Mouse (Mus musculus) heart, embryonic 12.5 days (tissue): ENCODE measurements around the gene Gm49776. TPM values are rescaled to one million over a fixed set of nuclear protein-coding genes. Genes with fewer than 3 reads are reported as not detected.

Experiments used
- ATAC-seq: fragments of 200-750 bp; cut with Nextera tagmentation; 2 replicates; pipeline ENCODE4 v1.8.0; 2017; ENCODE audit warnings: moderate TSS enrichment, moderate library complexity; ENCODE audit not compliant: insufficient number of reproducible peaks, low FRiP score
- H3K27ac ChIP-seq: fragments of 300-500 bp; sonication (generic); 2 replicates; pipeline ENCODE4 v1.5.1; 2016; ENCODE audit warnings: mild to moderate bottlenecking, moderate library complexity; ENCODE audit not compliant: poor library complexity, severe bottlenecking
- H3K27me3 ChIP-seq: fragments of 300-500 bp; sonication (generic); replicated peaks from 2 replicates; pipeline ENCODE4 v1.6.1; 2016; ENCODE audit warnings: mild to moderate bottlenecking, moderate library complexity
- H3K36me3 ChIP-seq: fragments of 300-500 bp; sonication (generic); 2 replicates; pipeline ENCODE4 v1.6.1; 2016; ENCODE audit warnings: mild to moderate bottlenecking, moderate library complexity
- H3K4me1 ChIP-seq: fragments of 300-500 bp; sonication (generic); replicated peaks from 2 replicates; pipeline ENCODE4 v1.6.1; 2016; ENCODE audit warnings: mild to moderate bottlenecking
- H3K4me2 ChIP-seq: fragments of 300-500 bp; sonication (generic); 2 replicates; pipeline ENCODE4 v1.6.1; 2016; ENCODE audit warnings: mild to moderate bottlenecking, moderate library complexity
- H3K4me3 ChIP-seq: fragments of 300-500 bp; sonication (generic); 2 replicates; pipeline ENCODE4 v1.5.1; 2016; ENCODE audit warnings: mild to moderate bottlenecking
- H3K9ac ChIP-seq: fragments of 300-500 bp; sonication (generic); 2 replicates; pipeline ENCODE4 v1.6.1; 2016; ENCODE audit warnings: mild to moderate bottlenecking, moderate library complexity
- H3K9me3 ChIP-seq: fragments of 300-500 bp; sonication (generic); replicated peaks from 2 replicates; pipeline ENCODE4 v1.6.1; 2016; ENCODE audit warnings: mild to moderate bottlenecking, moderate library complexity
- WGBS: fragments of 180-500 bp; shearing (Covaris S2); methylation state at CpG from one replicate; pipeline ENCODE4 v1.1.7; 2016; 5-methylcytosine and 5-hydroxymethylcytosine counted together
- polyA plus RNA-seq: library from polyadenylated mRNA; unstranded; fragments of >200 nt; fragmentation: Nextera tagmentation; extraction: Ambion mirVana; gene quantifications from 2 replicates; pipeline ENCODE4 v1.2.1, GENCODE M21; 2016

Gm49776 gene
- polyA plus RNA-seq, 1 experiment from 2014 or later, result 1.7 TPM

GRCm38 (mm10) chr16:18220856-18221542, 37.1 kb downstream of the Gm49776 start:
- peaks cover 54% of the 10 kb centered on the region for H3K36me3 ChIP-seq
- H3K4me1 ChIP-seq, result peaks cover 15% of the 10 kb centered on the region
- 88% methylated on average over 6 of the region's 6 CpGs for WGBS
- no peaks in the 10 kb centered on the region for H3K9me3 ChIP-seq
- H3K9ac ChIP-seq, result no peak overlapping the region
- no peak overlapping the region for H3K4me2 ChIP-seq
- no peaks in the 10 kb centered on the region for H3K27me3 ChIP-seq
- no peak overlapping the region for H3K4me3 ChIP-seq
- no peak overlapping the region for H3K27ac ChIP-seq
- ATAC-seq, result no peak

GRCm38 (mm10) chr16:18220001-18220400, 38.1 kb downstream of the Gm49776 start:
- ATAC-seq, result peak; percentile 30; the same call in 1 of the 2 replicates
- Histone ChIP-seq H3K4me2 (no peak overlapping the region), H3K9ac (peak overlapping the region; percentile 6; the same call in 1 of the 2 replicates), H3K4me1 (peaks cover 15% of the 10 kb centered on the region), H3K27me3 (no peaks in the 10 kb centered on the region), H3K9me3 (no peaks in the 10 kb centered on the region), H3K27ac (no peak overlapping the region), H3K4me3 (no peak overlapping the region), H3K36me3 (peaks cover 44% of the 10 kb centered on the region)
- 54% methylated on average over 8 of the region's 8 CpGs for WGBS

- Histone ChIP-seq H3K4me2 (no peak overlapping the region), H3K9me3 (no peaks in the 10 kb centered on the region), H3K4me1 (peaks cover 23% of the 10 kb centered on the region), H3K27ac (no peak overlapping the region), H3K9ac (0 out of 2 replicates have a peak overlapping the region, but pooled peaks have one; percentile 6), H3K4me3 (no peak overlapping the region), H3K36me3 (peaks cover 29% of the 10 kb centered on the region), H3K27me3 (no peaks in the 10 kb centered on the region)
- no peak for ATAC-seq
- 65% methylated on average over 9 of the region's 9 CpGs for WGBS
Measured at GRCm38 (mm10) chr16:18218580-18218996, 39.5 kb downstream of the Gm49776 start.

- H3K9ac ChIP-seq, result 0 out of 2 replicates have a peak within 1 kb of the TSS, but pooled peaks have one; percentile 6
- ATAC-seq, result no peak
Measured at GRCm38 (mm10) chr16:18217579-18217978, 40.5 kb downstream of the Gm49776 start, which contains the start of gene Ccdc188. Ccdc188 (plus strand) TSS chr16:18217879.

DNA sequence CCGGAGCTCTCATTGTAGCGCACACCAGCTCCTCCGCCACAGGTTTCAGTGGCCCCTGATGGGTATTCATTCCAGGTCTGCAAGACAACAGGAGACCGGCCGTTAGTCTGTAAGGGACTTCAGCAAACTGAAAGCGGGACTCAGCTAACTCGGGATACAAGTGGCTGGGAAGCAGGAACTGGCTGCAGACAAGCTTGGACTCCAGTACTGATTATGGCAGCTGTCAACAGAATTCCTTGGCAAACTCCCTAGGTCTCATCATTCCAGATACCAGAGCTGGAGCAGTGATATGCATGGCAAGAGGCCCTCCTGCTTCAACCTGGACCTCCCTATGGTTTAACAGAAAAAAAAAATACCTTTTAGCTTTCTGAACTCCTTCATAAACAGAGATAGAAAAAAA, 43.3 kb downstream of the Gm49776 start:
- peak overlapping the region; percentile 9; the same call in 1 of the 2 replicates for H3K4me2 ChIP-seq
- peaks cover 7% of the 10 kb centered on the region; the same call in 1 of the 2 replicates for H3K27me3 ChIP-seq
- no peak for ATAC-seq
- no peaks in the 10 kb centered on the region for H3K9me3 ChIP-seq
- 53% methylated on average over 7 of the region's 7 CpGs for WGBS
- no peak overlapping the region for H3K4me3 ChIP-seq
- no peaks in the 10 kb centered on the region for H3K36me3 ChIP-seq
- peak overlapping the region; percentile 26; the same call in 1 of the 2 replicates for H3K27ac ChIP-seq
- peaks cover 20% of the 10 kb centered on the region for H3K4me1 ChIP-seq
- no peak overlapping the region for H3K9ac ChIP-seq

More at GRCm38 (mm10) chr16:18217579-18217978, 40.5 kb downstream of the Gm49776 start, which contains the start of gene Ccdc188:
- peaks cover 19% of the 10 kb centered on the region for H3K36me3 ChIP-seq
- no peak within 1 kb of the TSS for H3K4me2 ChIP-seq
- 83% methylated on average over 4 of the region's 4 CpGs for WGBS
- H3K27ac ChIP-seq, result no peak within 1 kb of the TSS
- no peak within 1 kb of the TSS for H3K4me3 ChIP-seq
- no peaks in the 10 kb centered on the region for H3K9me3 ChIP-seq
- H3K4me1 ChIP-seq, result peaks cover 23% of the 10 kb centered on the region
- no peaks in the 10 kb centered on the region for H3K27me3 ChIP-seq

DNA sequence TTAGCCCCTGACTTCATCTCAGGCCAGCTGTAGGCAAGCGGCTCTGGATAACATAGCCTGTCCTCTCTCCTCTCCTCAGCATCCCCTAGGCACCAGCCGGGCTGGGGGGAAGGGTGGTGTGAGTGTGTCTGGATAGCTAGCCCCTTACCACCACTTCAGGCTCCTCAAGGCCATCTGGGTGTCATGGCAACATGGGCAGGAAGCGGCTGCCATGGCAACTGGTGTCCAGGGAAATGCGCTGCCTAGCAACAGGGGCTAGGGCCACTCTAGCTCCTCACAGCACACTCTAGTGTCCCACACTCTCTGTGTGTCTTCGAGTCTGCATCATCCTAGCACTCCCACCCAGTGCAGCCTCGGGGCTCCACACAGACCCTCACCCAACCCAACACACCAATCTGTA, 44.4 kb downstream of the Gm49776 start:
- Histone ChIP-seq H3K27me3 (peaks cover 10% of the 10 kb centered on the region; the same call in 1 of the 2 replicates), H3K4me1 (peaks cover 16% of the 10 kb centered on the region), H3K4me3 (no peak overlapping the region), H3K9me3 (no peaks in the 10 kb centered on the region), H3K9ac (no peak overlapping the region), H3K4me2 (no peak overlapping the region), H3K36me3 (no peaks in the 10 kb centered on the region), H3K27ac (no peak overlapping the region)
- ATAC-seq, result no peak
- WGBS, result 55% methylated on average over 6 of the region's 6 CpGs

GRCm38 (mm10) chr16:18211417-18212171, 46.5 kb downstream of the Gm49776 start:
- H3K4me1 ChIP-seq, result peaks cover 14% of the 10 kb centered on the region; the same call in 1 of the 2 replicates
- no peak overlapping the region for H3K4me2 ChIP-seq
- no peak overlapping the region for H3K4me3 ChIP-seq
- no peak overlapping the region for H3K27ac ChIP-seq
- no peak overlapping the region for H3K9ac ChIP-seq
- H3K27me3 ChIP-seq, result peaks cover 10% of the 10 kb centered on the region
- H3K9me3 ChIP-seq, result no peaks in the 10 kb centered on the region
- WGBS, result 41% methylated on average over 10 of the region's 10 CpGs
- H3K36me3 ChIP-seq, result no peaks in the 10 kb centered on the region
- no peak for ATAC-seq

GRCm38 (mm10) chr16:18210701-18211416, 47.3 kb downstream of the Gm49776 start:
- 20% methylated on average over 8 of the region's 8 CpGs for WGBS
- no peak for ATAC-seq
- Histone ChIP-seq H3K27ac (no peak overlapping the region), H3K4me1 (peaks cover 14% of the 10 kb centered on the region; the same call in 1 of the 2 replicates), H3K4me3 (no peak overlapping the region), H3K9me3 (no peaks in the 10 kb centered on the region), H3K9ac (no peak overlapping the region), H3K4me2 (no peak overlapping the region), H3K27me3 (peaks cover 10% of the 10 kb centered on the region), H3K36me3 (no peaks in the 10 kb centered on the region)

DNA sequence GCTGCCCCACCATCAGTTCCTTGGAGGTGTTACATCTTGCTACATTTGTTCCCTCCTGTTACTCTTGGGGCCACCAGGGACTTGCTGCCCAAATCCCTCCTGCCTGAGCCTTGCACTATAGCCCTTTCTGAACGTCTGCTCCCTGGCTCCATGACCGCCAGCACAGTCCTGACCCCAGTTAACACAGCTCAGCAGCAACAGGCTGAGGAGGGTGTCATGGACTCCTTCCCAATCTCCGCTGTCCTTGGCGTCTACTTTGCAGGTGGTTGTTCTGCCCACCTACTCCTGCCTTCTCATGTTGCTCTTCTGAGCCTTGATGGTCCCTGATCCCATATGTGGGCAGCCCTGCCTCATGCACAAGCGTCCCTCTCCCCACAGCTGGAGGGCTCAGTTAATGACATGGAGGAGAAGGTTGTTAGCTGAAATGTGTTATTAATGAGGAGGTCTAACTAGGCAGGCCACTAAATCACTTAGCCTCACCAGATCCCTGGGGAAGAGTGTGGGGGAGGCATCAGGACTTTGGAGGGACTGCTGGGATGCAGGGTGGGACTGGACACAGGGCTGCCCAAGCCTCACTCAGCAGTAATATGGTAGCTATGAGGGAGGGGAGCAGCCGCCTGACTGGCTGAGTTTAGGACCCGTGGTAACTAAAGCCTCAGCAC, 54.6 kb downstream of the Gm49776 start:
- H3K9ac ChIP-seq, result no peak overlapping the region

DNA sequence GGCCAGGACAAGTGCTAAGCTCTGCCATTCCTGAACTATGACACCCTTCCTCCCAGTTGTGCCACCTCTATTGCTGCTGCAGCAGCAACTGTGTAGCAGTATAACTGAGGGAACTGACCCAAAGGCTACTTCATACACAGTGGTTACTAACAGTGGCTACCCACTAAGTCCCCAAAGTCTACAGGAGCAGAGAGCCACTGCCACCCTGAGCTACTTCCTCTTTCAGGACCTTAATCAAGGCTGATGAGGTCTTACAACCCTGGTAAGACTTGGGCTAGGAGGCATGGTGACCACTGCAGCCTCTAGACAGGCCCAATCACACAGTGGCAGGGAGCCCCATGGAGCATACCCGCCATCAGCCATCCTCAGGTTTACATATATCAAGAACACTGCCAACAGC, 56.1 kb downstream of the Gm49776 start:
- Histone ChIP-seq H3K36me3 (no peaks in the 10 kb centered on the region), H3K27me3 (peaks cover 9% of the 10 kb centered on the region), H3K4me3 (no peak overlapping the region), H3K4me1 (peaks cover 6% of the 10 kb centered on the region; the same call in 1 of the 2 replicates), H3K27ac (no peak overlapping the region), H3K9ac (no peak overlapping the region), H3K4me2 (no peak overlapping the region), H3K9me3 (no peaks in the 10 kb centered on the region)
- no peak for ATAC-seq
- 90% methylated on average over 1 of the region's 1 CpGs for WGBS

More for the DNA sequence above, 54.6 kb downstream of the Gm49776 start:
- Histone ChIP-seq H3K4me2 (no peak overlapping the region), H3K36me3 (no peaks in the 10 kb centered on the region), H3K9me3 (no peaks in the 10 kb centered on the region), H3K4me3 (no peak overlapping the region), H3K4me1 (peaks cover 6% of the 10 kb centered on the region; the same call in 1 of the 2 replicates), H3K27ac (no peak overlapping the region), H3K27me3 (peaks cover 7% of the 10 kb centered on the region)
- 70% methylated on average over 7 of the region's 7 CpGs for WGBS
- no peak for ATAC-seq
